ENCODE assay signal across 8 mouse cellular contexts in genomic region chr16:23897984-23898586, GRCm38 (mm10). TPM values are rescaled to one million over a fixed set of nuclear protein-coding genes. Genes with fewer than 3 reads are reported as not detected.
DNase-seq lines count a peak whose midpoint lies in the region; ATAC-seq lines count a peak whose summit lies in the region.

No protein-coding gene starts in this region.

- peak; percentile 88 for DNase-seq in adrenal gland, adult 2 months
- peak; percentile 86 for DNase-seq in embryo, embryonic 10.5 days (ENCODE audit: low spot score)
- DNase-seq in gastrocnemius, postnatal 25 days, result peak; percentile 38
- peak; percentile 83 for DNase-seq in intestine, embryonic 14.5 days (ENCODE audit: low spot score)
- peak; percentile 26 to 84 for DNase-seq in left cerebral cortex, adult 9 months (ENCODE audit: low spot score in 2 of 2)
- DNase-seq in right cerebral cortex, adult 18-20 months, result peak; percentile 84
- DNase-seq in urinary bladder, postnatal 4 days (ENCODE audit: low spot score in 2 of 2), result peak; percentile 39 to 63

- no peaks in the 10 kb centered on the region for H3K36me3 ChIP-seq in intestine, embryonic 14.5 days (ENCODE audit: control insufficient read depth, insufficient read depth, low read length)
- H3K36me3 ChIP-seq in megakaryocyte, embryonic 14.5 days (replicated peaks; ENCODE audit: low read length), result no peaks in the 10 kb centered on the region

- H3K9me3 ChIP-seq in intestine, embryonic 14.5 days (ENCODE audit: control insufficient read depth, low read length), result no peaks in the 10 kb centered on the region
- H3K9me3 ChIP-seq in megakaryocyte, embryonic 14.5 days, result no peaks in the 10 kb centered on the region

- no peaks in the 10 kb centered on the region for H3K27me3 ChIP-seq in intestine, embryonic 14.5 days (replicated peaks; ENCODE audit: control insufficient read depth, insufficient read depth, low read length)
- peaks cover 27% of the 10 kb centered on the region for H3K27me3 ChIP-seq in megakaryocyte, embryonic 14.5 days (replicated peaks)

- H3K4me1 ChIP-seq in intestine, embryonic 14.5 days (replicated peaks; ENCODE audit: control insufficient read depth, insufficient read depth, low read length), result peaks cover 5% of the 10 kb centered on the region; the same call in 1 of the 2 replicates
- H3K4me1 ChIP-seq in megakaryocyte, embryonic 14.5 days, result peaks cover 15% of the 10 kb centered on the region

- peak; percentile 79; the same call in 1 of the 2 replicates for ATAC-seq in intestine, embryonic 14.5 days (replicated peaks; ENCODE audit: low FRiP score, low TSS enrichment, low read depth)

- H3K4me2 ChIP-seq in intestine, embryonic 14.5 days (ENCODE audit: low read length), result peak overlapping the region; percentile 49

- 6% methylated on average over 15 of the region's 15 CpGs for WGBS in intestine, embryonic 14.5 days

- H3K9ac ChIP-seq in intestine, embryonic 14.5 days (ENCODE audit: low read length), result no peak overlapping the region

- H3K4me3 ChIP-seq in intestine, embryonic 14.5 days (ENCODE audit: low read depth, low read length), result peak overlapping the region; percentile 16
- H3K4me3 ChIP-seq in megakaryocyte, embryonic 14.5 days (replicated peaks), result peak overlapping the region; percentile 83

- 0 out of 2 replicates have a peak overlapping the region, but pooled peaks have one; percentile 7 for H3K27ac ChIP-seq in intestine, embryonic 14.5 days (ENCODE audit: low read depth)

RNA-seq across cellular contexts. Expression of gene Sst, which starts 7.3 kb away (rescaled TPM):
- under 1 TPM; 0.43 to 0.73 TPM for total RNA-seq in adrenal gland, adult 2 months (2021)
- 0.38 TPM in 1 of 2 replicates, not detected in the other for polyA plus RNA-seq in adrenal gland, adult 2 months (2012; rRNA removed)
- total RNA-seq in gastrocnemius, postnatal 25 days (2021), result not detected
- polyA plus RNA-seq in intestine, embryonic 14.5 days (2014; fragmentation: Nextera tagmentation; extraction: Ambion mirVana), result 6.4 TPM in 1 of 2 replicates, not detected in the other
- polyA plus RNA-seq in megakaryocyte, embryonic 14.5 days (2012; ENCODE audit: insufficient read depth, low replicate concordance), result not detected in 2 replicates

RNA-seq across cellular contexts. Expression of gene Rtp2, which starts 34.1 kb away (rescaled TPM):
- total RNA-seq in adrenal gland, adult 2 months (2021), result not detected
- polyA plus RNA-seq in adrenal gland, adult 2 months (2012; rRNA removed), result not detected in 2 replicates
- not detected for total RNA-seq in gastrocnemius, postnatal 25 days (2021)
- not detected in 2 replicates for polyA plus RNA-seq in intestine, embryonic 14.5 days (2014; fragmentation: Nextera tagmentation; extraction: Ambion mirVana)
- polyA plus RNA-seq in megakaryocyte, embryonic 14.5 days (2012; ENCODE audit: insufficient read depth, low replicate concordance), result not detected in 2 replicates

Comparison
In these comparisons a context has a peak if more than half of its experiments do, and no peak if none do; other contexts are left out.
1. Peak in every context shown above with its lines: DNase-seq, ATAC-seq, H3K4me3 ChIP-seq and H3K27ac ChIP-seq.
2. DNase-seq: peak in every context shown above with its lines; median percentile 88 in adrenal gland, adult 2 months; 86 in embryo, embryonic 10.5 days; 84 in right cerebral cortex, adult 18-20 months; 83 in intestine, embryonic 14.5 days; 55 in left cerebral cortex, adult 9 months; 51 in urinary bladder, postnatal 4 days; 38 in gastrocnemius, postnatal 25 days.